Mouse (Mus musculus) forebrain, embryonic 12.5 days (tissue): ENCODE data around the gene Kdm2a. TPM values are rescaled to one million over a fixed set of nuclear protein-coding genes. Genes with fewer than 3 reads are reported as not detected.

Experiments used
- ATAC-seq: fragments of 200-750 bp; cut with Nextera tagmentation; 2 replicates; pipeline ENCODE4 v1.8.0; 2017; ENCODE audit warnings: moderate TSS enrichment; ENCODE audit not compliant: low FRiP score
- H3K27ac ChIP-seq: fragments of 300-500 bp; sonication (generic); 2 replicates; pipeline ENCODE4 v1.5.1; 2016; ENCODE audit warnings: mild to moderate bottlenecking
- H3K27me3 ChIP-seq: fragments of 300-500 bp; sonication (generic); 2 replicates; pipeline ENCODE4 v1.6.1; 2016; ENCODE audit warnings: mild to moderate bottlenecking
- H3K36me3 ChIP-seq: fragments of 300-500 bp; sonication (generic); replicated peaks from 2 replicates; pipeline ENCODE4 v1.6.1; 2016; ENCODE audit warnings: mild to moderate bottlenecking
- H3K4me1 ChIP-seq: fragments of 300-500 bp; sonication (generic); 2 replicates; pipeline ENCODE4 v1.6.1; 2016
- H3K4me2 ChIP-seq: fragments of 300-500 bp; sonication (generic); 2 replicates; pipeline ENCODE4 v1.6.1; 2016; ENCODE audit warnings: mild to moderate bottlenecking, moderate library complexity
- H3K4me3 ChIP-seq: fragments of 300-500 bp; sonication (generic); replicated peaks from 2 replicates; pipeline ENCODE4 v1.5.1; 2016; ENCODE audit warnings: mild to moderate bottlenecking
- H3K9ac ChIP-seq: fragments of 300-500 bp; sonication (generic); 2 replicates; pipeline ENCODE4 v1.6.1; 2016; ENCODE audit warnings: mild to moderate bottlenecking
- H3K9me3 ChIP-seq: fragments of 300-500 bp; sonication (generic); 2 replicates; pipeline ENCODE4 v1.6.1; 2016
- WGBS: fragments of 180-500 bp; shearing (Covaris S2); methylation state at CpG from one replicate; pipeline ENCODE4 v1.1.7; 2016; 5-methylcytosine and 5-hydroxymethylcytosine counted together
- polyA plus RNA-seq: library from polyadenylated mRNA; unstranded; fragments of >200 nt; fragmentation: Nextera tagmentation; extraction: Ambion mirVana; gene quantifications from 2 replicates; pipeline ENCODE4 v1.2.1, GENCODE M21; 2016

The Kdm2a gene
- polyA plus RNA-seq, 1 experiment from 2014 or later, result 57.2 TPM

DNA sequence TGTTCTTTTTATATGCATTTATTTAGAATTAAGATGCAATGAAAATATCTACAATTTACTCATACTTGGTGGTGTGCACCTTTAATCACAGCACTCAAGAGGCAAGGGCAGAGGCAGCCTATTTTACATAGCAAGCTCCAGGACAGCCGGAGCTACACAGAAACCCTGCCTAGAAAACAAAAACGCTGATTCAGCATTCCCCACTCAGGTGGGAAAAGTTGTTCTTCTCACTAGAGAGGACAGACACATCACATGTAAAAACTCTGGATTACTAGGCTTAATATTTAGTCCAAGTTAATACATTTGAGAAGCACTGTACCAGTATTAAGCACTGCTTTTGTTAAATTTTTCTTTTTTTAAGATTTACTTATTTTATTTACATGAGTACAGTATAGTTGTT, 48.6 kb downstream of the Kdm2a start:
- Histone ChIP-seq H3K4me2 (no peak overlapping the region), H3K9ac (no peak overlapping the region), H3K4me1 (no peaks in the 10 kb centered on the region), H3K4me3 (no peak overlapping the region), H3K27me3 (no peaks in the 10 kb centered on the region), H3K36me3 (peaks cover 50% of the 10 kb centered on the region), H3K9me3 (no peaks in the 10 kb centered on the region), H3K27ac (no peak overlapping the region)
- no peak for ATAC-seq
- WGBS, result 91% methylated on average over 2 of the region's 2 CpGs

DNA sequence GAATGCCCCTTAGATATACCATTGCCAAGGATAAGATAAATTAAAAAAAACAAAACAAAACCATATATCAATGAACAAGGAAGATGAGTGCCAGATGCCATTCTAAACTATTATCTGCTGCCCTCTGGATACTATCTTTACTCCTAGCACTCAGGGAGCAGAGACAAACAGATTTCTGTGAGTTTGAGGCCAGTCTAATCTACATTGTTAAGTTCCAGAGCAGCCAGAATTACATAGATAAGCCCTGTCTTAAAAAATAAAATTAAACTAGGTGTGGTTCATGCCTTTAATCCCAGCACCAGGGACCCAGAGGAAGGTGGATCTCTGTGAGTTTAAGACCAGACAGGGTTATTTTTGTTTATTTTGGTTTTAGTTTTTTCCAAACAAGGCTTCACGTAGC, 51.6 kb downstream of the Kdm2a start:
- no peak overlapping the region for H3K4me3 ChIP-seq
- H3K9me3 ChIP-seq, result no peaks in the 10 kb centered on the region
- peaks cover 65% of the 10 kb centered on the region for H3K36me3 ChIP-seq
- H3K27me3 ChIP-seq, result no peaks in the 10 kb centered on the region
- no peak for ATAC-seq
- H3K4me1 ChIP-seq, result no peaks in the 10 kb centered on the region
- H3K27ac ChIP-seq, result no peak overlapping the region
- no peak overlapping the region for H3K4me2 ChIP-seq
- no peak overlapping the region for H3K9ac ChIP-seq
- 100% methylated on average over 1 of the region's 1 CpGs for WGBS

DNA sequence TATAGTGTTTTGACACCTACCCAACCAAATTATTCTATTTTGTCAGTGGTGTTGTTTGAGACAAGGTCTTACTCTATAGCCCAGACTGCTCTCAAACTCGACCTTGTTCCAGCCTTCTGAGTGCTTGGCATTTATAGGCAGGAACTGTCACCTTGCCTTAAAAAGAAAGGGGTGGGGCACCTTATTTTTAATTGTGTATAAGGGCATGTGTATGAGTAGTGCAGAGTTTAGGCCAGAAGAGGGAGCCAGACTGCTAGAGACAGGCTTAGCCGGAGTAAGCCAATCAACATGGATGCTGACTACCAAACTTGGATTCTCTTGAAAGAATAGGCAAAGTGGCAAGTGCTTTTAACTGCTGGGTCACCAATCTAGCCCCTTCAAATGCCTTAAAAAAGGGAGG, 59.9 kb downstream of the Kdm2a start:
- Histone ChIP-seq H3K4me3 (no peak overlapping the region), H3K9ac (no peak overlapping the region), H3K4me2 (no peak overlapping the region), H3K27me3 (no peaks in the 10 kb centered on the region), H3K27ac (no peak overlapping the region), H3K36me3 (peaks cover 42% of the 10 kb centered on the region), H3K9me3 (no peaks in the 10 kb centered on the region), H3K4me1 (peaks cover 14% of the 10 kb centered on the region)
- WGBS, result 35% methylated on average over 2 of the region's 2 CpGs
- no peak for ATAC-seq

DNA sequence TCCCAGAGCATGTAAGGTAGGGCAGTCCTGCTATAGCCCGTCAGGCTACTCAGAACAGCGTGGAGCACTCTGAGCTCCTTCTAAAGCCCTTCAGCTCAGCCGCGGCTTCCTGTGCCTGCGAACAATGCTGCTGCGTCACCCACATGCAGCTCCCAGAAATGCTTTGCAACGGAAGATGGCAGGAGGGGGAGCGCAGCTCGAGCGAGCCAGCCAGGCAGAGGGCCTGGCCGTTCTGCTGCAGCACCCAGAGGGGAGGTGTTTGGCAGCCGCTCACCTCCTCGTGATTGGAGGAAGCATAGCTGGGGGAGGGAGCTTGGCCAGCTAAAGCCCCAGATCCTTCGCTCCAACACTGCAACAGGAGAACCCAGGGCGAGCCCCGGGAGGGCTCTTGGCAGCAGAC, 64.3 kb downstream of the Kdm2a start:
- Histone ChIP-seq H3K4me2 (peak overlapping the region; percentile 87), H3K9me3 (no peaks in the 10 kb centered on the region), H3K4me3 (peak overlapping the region; percentile 63), H3K9ac (peak overlapping the region; percentile 82), H3K27me3 (no peaks in the 10 kb centered on the region), H3K36me3 (peaks cover 34% of the 10 kb centered on the region), H3K4me1 (peaks cover 29% of the 10 kb centered on the region), H3K27ac (peak overlapping the region; percentile 93)
- under 1% methylated on average over 16 of the region's 16 CpGs for WGBS
- ATAC-seq, result peak; percentile 97

DNA sequence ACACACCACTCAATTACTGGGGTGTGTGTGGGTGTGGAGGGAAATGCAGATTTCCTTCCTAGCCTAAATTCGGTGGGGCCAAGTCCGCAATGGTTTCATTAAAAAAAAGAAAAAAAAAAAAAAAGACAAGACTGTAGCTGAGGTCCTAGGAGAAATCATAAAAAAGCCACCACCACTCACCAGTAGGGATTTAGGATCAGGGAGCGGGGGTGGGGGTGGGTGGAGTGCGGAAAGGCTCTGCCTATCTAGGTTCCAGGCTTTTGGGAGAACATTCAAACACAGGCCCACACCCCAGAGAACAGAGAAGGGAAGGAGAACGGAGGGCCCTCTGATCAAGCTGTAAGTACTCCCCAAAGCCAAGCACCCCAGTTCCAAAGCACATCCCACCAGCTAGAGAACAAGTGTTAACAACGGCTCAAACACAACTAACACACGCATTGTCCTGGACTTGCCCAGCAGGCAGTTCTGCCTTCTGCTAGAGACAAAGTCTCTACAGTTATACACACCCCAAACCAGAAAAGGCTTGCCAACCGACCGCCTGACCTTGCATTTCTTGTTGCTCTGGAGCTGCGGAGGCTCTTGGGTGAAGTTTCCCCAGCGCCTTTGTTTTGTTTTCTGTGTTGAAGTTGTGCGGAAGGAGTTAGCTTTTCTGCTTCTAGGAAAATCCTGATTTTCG, 64.8 kb downstream of the Kdm2a start:
- no peaks in the 10 kb centered on the region for H3K9me3 ChIP-seq
- peak overlapping the region; percentile 93 for H3K27ac ChIP-seq
- peak overlapping the region; percentile 63 for H3K4me3 ChIP-seq
- peaks cover 29% of the 10 kb centered on the region for H3K4me1 ChIP-seq
- under 1% methylated on average over 13 of the region's 13 CpGs for WGBS
- peaks cover 35% of the 10 kb centered on the region for H3K36me3 ChIP-seq
- peak overlapping the region; percentile 87 for H3K4me2 ChIP-seq
- 0 out of 2 replicates have a peak, but pooled peaks have one; percentile 15 for ATAC-seq
- peak overlapping the region; percentile 82 for H3K9ac ChIP-seq
- no peaks in the 10 kb centered on the region for H3K27me3 ChIP-seq

DNA sequence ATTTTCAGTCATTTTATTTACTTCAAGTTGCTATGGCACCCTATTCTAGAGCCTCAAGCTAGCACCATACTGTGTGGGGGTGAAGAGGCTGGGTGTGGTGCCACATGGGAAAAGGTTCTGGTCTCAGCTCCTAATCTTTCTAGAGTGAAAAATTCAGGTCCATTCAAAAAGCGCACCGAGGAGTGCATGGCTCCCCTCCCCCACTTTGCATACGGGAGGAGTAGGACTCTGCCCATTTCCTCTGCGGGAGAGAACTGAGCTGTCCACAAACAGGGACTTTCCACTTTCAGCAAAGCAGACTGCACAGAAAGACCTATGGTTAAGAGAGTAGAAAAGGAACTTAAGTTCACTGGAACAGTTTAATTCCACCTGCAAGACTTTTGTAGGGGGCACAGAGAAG, 65.4 kb downstream of the Kdm2a start:
- peak overlapping the region; percentile 87 for H3K4me2 ChIP-seq
- WGBS, result under 1% methylated on average over 4 of the region's 4 CpGs
- no peaks in the 10 kb centered on the region for H3K9me3 ChIP-seq
- H3K4me1 ChIP-seq, result peaks cover 29% of the 10 kb centered on the region
- H3K36me3 ChIP-seq, result peaks cover 38% of the 10 kb centered on the region
- peak; percentile 15; the same call in 1 of the 2 replicates for ATAC-seq
- H3K9ac ChIP-seq, result peak overlapping the region; percentile 82
- no peaks in the 10 kb centered on the region for H3K27me3 ChIP-seq
- peak overlapping the region; percentile 93 for H3K27ac ChIP-seq
- peak overlapping the region; percentile 63 for H3K4me3 ChIP-seq

DNA sequence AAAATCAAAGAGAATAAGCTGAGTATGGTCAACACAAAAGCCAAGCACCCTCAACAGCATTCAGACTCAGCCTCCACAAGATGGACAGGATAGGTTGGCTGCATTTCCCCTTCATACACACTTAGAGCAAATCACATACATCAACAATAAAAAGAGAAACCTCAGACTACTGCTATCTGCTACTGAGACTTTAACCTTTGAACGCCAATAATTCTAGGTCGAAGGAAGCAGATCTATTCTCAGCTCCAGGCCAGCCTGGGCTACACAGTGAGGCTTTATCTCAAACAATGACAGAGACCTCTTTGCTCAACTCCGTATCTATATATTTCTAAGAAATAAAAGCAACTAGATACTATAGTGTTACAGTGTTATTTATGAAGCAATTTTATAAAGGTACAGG, 66.8 kb downstream of the Kdm2a start:
- Histone ChIP-seq H3K4me2 (no peak overlapping the region), H3K4me3 (no peak overlapping the region), H3K27me3 (no peaks in the 10 kb centered on the region), H3K9ac (no peak overlapping the region), H3K9me3 (no peaks in the 10 kb centered on the region), H3K36me3 (peaks cover 49% of the 10 kb centered on the region), H3K4me1 (peaks cover 29% of the 10 kb centered on the region), H3K27ac (no peak overlapping the region)
- 94% methylated on average over 3 of the region's 3 CpGs for WGBS
- ATAC-seq, result no peak

DNA sequence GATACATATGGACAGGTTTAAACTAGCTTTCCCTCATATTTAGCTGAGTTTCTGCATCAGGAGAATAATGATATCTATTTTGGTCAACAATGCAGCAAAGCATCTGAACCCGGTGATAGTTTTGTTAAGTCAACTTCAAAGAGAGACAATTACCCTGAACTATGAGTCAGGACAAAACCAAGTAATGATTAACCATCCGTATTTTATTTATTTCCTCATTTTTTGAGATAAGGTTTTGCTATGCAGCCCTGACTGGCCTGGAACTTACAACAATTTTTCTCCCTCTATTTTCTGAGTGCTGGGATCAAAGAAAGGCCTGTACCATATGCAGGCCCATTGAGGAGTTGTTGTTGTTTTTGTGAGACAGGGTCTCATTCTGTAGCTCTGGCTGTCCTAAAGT, 67.5 kb downstream of the Kdm2a start:
- Histone ChIP-seq H3K27ac (no peak overlapping the region), H3K4me3 (no peak overlapping the region), H3K4me2 (no peak overlapping the region), H3K9ac (no peak overlapping the region), H3K36me3 (peaks cover 56% of the 10 kb centered on the region), H3K9me3 (no peaks in the 10 kb centered on the region), H3K4me1 (peaks cover 29% of the 10 kb centered on the region), H3K27me3 (no peaks in the 10 kb centered on the region)
- ATAC-seq, result no peak
- WGBS, result 87% methylated on average over 2 of the region's 2 CpGs

DNA sequence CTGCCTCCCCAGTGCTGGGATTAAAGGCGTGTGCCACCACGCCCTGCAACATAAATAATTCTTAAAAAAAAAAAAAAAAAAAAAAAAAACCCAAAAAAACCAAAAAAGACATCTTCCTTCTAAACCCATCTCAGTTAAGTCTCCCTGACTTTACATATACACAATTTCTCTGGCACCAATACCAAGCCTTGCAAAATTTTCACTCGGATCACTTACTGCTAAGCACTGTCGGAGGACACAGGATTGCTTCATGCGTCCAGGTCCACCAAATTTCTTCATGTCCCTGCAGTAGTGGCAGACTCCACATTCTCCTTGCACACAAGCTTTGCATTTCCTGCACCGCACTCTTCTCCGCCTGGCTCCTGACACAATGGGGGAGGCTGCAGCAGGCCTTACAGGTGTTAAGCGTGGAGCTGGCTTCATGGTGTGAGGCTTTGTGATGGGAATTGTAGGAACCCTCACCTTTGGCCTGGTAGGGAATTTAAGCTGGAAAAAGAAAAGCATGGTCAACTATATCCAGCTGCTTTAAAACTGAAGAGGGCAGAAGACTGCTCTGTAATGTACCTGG, 69.3 kb downstream of the Kdm2a start:
- WGBS, result 96% methylated on average over 8 of the region's 8 CpGs
- H3K27ac ChIP-seq, result no peak overlapping the region
- H3K9ac ChIP-seq, result no peak overlapping the region
- H3K9me3 ChIP-seq, result no peaks in the 10 kb centered on the region
- peaks cover 74% of the 10 kb centered on the region for H3K36me3 ChIP-seq
- no peak overlapping the region for H3K4me3 ChIP-seq
- H3K27me3 ChIP-seq, result no peaks in the 10 kb centered on the region
- no peak for ATAC-seq
- H3K4me2 ChIP-seq, result no peak overlapping the region
- peaks cover 18% of the 10 kb centered on the region for H3K4me1 ChIP-seq

DNA sequence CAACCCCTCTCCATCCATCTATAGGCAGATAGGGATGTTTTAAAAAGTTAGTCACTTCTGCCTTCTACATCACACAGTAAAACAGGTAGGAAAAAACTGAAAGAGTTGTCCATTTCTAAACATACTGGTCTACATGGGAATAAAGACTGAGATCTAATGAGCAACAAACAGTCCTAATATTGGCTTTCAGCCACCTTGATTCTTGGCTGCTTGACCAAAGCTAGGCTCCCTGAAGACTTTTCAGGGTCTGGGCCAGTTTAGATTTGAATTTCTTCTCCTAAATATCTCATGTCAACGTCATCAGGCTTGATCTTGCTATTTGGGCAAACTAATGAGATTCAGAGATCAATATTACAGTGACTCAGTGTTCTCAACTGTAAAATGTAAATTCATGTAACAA, 71.2 kb downstream of the Kdm2a start:
- Histone ChIP-seq H3K9ac (no peak overlapping the region), H3K27ac (no peak overlapping the region), H3K27me3 (no peaks in the 10 kb centered on the region), H3K9me3 (no peaks in the 10 kb centered on the region), H3K4me1 (peaks cover 4% of the 10 kb centered on the region), H3K4me2 (no peak overlapping the region), H3K4me3 (no peak overlapping the region), H3K36me3 (peaks cover 91% of the 10 kb centered on the region)
- WGBS, result 87% methylated on average over 1 of the region's 1 CpGs
- ATAC-seq, result no peak

DNA sequence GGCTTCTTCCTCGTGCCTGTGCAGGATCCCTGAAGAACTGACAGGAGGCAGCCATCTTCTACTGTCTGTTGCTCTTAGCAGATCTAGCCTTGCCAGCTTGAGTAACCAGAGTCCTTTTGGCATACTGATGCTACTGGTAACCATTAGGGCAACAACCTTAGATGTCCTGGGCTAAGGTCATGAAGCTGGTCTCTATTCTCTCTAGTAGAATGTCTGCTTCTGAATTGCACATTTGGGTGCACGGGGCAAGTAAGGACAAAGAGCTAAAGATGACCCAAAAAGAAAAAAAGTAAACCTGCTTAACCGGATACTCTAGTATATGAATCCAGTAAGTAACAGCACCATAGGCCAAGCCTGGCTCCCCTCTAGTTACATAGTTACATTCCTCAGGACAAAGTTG, 72.0 kb downstream of the Kdm2a start:
- H3K36me3 ChIP-seq, result peaks cover 91% of the 10 kb centered on the region

DNA sequence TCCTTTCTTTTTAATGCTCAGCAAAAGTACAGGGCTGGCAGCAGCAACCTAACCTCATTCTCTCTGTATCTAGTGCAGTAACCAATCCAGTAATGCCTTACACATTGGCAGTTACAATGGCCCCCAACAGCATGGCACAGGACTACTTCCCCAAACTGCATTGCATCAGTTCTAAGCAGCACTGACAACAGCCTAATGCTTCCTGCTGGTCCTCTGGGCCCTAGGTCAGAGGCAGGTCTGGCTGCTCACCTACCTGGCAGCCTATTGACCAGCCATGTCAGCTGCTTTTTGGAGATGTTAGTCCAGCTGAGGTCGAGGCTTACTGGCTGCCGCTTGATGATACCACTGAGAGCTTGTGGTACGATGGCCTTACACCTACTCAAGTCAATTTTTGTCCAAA, 76.0 kb downstream of the Kdm2a start:
- Histone ChIP-seq H3K4me2 (no peak overlapping the region), H3K4me3 (no peak overlapping the region), H3K36me3 (peaks cover 96% of the 10 kb centered on the region), H3K9me3 (no peaks in the 10 kb centered on the region), H3K9ac (no peak overlapping the region), H3K4me1 (no peaks in the 10 kb centered on the region), H3K27ac (no peak overlapping the region), H3K27me3 (no peaks in the 10 kb centered on the region)
- 94% methylated on average over 3 of the region's 3 CpGs for WGBS
- no peak for ATAC-seq

More for the DNA sequence above, 72.0 kb downstream of the Kdm2a start:
- Histone ChIP-seq H3K4me1 (no peaks in the 10 kb centered on the region), H3K9me3 (no peaks in the 10 kb centered on the region), H3K4me3 (no peak overlapping the region), H3K9ac (no peak overlapping the region), H3K27ac (no peak overlapping the region), H3K27me3 (no peaks in the 10 kb centered on the region), H3K4me2 (no peak overlapping the region)
- 92% methylated on average over 3 of the region's 3 CpGs for WGBS
- ATAC-seq, result no peak

DNA sequence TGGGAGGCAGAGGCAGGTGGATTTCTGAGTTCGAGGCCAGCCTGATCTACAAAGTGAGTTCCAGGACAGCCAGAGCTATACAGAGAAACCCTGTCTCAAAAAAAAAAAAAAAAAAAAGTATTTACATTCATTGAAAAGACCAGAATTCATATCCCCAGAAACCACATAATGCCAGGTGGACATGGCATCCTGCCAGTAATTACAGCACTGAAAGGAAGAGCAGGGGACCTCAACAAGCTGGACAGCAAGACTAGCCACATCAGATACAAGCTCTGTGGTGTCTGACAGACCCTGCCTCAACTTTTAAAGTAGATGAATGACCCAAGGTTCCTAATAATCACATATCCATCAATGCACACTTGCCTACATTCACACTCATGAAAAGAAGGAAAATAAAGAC, 76.5 kb downstream of the Kdm2a start:
- H3K4me2 ChIP-seq, result no peak overlapping the region
- no peak overlapping the region for H3K9ac ChIP-seq
- ATAC-seq, result no peak
- 71% methylated on average over 1 of the region's 1 CpGs for WGBS
- no peak overlapping the region for H3K4me3 ChIP-seq
- H3K4me1 ChIP-seq, result no peaks in the 10 kb centered on the region
- no peak overlapping the region for H3K27ac ChIP-seq
- no peaks in the 10 kb centered on the region for H3K9me3 ChIP-seq
- H3K36me3 ChIP-seq, result peaks cover 95% of the 10 kb centered on the region
- no peaks in the 10 kb centered on the region for H3K27me3 ChIP-seq
